Mouse (Mus musculus) spleen, adult 2 months (tissue): ENCODE measurements around the gene Kif11.

ENCODE experiments used
- CTCF ChIP-seq: fragments of 200-500 bp; IDR thresholded peaks from 2 replicates; pipeline ENCODE4 v1.5.1; 2011; ENCODE audit warnings: mild to moderate bottlenecking, inconsistent platforms; ENCODE audit not compliant: insufficient read depth, insufficient read length, insufficient replicate concordance; ENCODE audit errors: extremely low read depth
- POLR2A ChIP-seq: fragments of 200-500 bp; IDR thresholded peaks from 2 replicates; pipeline ENCODE4 v1.6.1; 2011; ENCODE audit warnings: low read depth, low read length, inconsistent platforms

GRCm38 (mm10) chr19:37333357-37333756 lies 42.8 kb upstream of the Kif11 start:
- TF ChIP-seq CTCF (no peak), POLR2A (no peak)
